Mouse (Mus musculus): ENCODE results near the gene Gm10031.
"Not testable (repeated sequence)": the region's sequence is repeated elsewhere in the genome, so short reads cannot be mapped to it uniquely, and the experiment has no call there.

Gene Gm10031

DNA sequence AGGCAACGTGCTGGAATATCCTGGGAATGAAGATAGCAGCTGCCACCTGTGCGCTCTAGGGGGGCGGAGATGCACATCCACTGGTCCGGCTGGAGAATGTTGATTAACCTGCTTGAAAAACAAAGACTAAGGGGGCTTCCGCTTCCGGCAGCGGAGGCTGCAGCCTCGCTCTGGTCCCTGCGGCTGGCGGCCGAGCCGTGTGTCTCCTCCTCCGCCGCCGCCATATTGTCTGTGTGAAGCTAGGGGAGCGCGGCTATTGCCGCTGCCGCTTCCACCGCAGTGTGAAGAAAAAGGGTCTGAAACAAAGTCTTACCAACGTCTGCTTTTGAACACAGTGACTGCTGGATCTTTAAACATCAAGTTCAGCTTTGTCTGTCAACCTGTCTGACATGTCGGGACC lies at the start of gene Gm10031:
Gene Gm10031 (plus strand): TSS at position 171 of the 400 bp plus-strand sequence.
- DNase-seq (ENCODE audit: low read depth) = not testable (repeated sequence)

DNA sequence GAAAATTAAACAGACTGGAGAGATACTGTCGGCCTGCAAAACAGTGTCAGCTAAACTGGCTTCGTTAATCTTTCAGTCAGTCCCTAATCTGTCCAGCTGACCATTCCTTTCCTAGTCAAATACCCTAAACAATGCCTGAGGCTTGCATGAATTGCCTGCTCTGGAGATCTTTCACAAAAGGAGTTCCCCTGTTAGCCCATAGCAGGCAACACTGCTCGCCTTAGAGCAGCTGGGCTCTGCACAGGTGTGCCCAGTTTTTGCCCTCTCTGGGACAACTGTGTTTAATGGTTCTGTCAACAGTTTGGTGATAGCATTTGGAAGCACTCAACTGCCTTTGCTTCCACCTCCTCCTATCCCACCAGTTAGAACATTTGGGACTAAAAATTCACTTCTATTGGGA lies 49.0 kb upstream of the Gm10031 start:
- DNase-seq (ENCODE audit: low read depth) = no peak

DNA sequence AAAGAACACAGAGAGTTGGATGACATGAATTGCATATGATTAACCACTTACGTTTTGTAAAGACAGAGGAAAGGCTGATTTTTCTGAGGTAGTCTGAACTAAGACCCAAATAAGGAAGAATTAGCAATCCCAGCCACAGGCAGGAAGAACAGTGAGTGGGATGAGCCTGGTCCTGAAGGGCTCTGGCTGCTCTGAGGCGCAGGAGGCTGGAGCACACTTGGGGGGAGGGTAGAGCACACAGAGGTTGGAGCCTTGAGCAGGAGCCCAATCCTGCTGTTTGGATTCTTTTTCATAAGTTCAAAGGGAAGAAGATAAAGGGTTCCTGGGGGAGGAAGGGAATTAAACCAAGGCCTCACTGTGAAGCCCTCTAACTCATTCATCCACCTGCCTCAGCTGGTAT lies 47.8 kb upstream of the Gm10031 start:
- DNase-seq (ENCODE audit: low read depth) = no peak

DNA sequence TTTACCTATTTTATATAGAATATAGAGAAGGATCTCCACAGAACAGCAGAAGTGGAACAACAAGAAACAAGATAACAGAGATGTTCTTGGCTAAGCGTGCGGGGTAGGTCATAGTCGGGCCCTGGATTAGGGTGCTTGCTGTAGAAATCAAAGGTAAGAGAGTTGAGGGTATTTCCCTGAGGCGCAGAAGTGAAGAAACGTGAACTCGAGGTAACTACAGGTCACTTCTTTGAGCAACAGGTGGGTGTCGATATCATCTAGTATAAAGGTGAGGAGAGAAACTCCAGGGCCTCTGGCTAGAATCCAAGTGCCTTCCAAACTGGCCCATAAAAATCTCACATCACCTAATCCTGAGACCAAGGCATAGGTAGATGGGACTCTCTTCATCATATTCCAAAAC lies 47.3 kb upstream of the Gm10031 start:
- no peak for DNase-seq (ENCODE audit: low read depth)

DNA sequence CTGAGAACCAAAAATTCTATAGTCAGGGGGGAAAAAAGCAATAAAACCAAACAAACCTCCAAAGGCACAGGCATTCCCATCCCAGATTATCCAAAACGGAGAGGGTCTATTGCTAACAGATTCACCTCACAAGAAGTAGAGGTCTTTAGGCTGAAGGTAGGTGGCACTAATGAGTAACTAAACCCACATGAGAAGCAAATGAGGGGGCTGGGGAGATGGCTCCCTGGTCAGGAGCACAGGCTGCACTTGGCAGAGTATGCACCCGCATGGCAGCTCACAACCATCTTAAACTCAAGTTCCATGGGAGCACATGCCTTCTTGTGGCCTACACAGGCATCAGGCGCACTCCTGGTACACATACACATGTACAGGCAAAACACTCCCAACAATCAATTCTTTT lies 42.0 kb upstream of the Gm10031 start:
- no peak for DNase-seq (ENCODE audit: low read depth)

DNA sequence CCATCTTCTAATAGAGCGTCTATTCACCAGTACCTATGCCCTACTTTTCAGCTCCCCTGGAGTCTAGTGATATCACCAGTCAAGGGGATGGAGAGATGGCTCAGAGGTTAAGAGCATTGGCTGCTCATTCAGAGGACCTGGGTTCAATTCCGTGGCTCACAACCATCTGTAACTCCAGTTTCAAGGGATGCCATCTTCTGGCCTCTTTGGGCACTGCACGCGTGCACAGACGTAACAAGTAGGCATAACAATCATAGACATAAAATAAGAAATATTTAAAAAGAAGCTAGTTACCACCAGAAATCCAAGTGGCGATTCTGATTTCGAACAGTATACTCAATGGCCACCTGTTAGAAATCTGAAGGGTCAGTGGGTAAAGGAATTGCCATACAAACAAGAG lies 36.3 kb upstream of the Gm10031 start:
- DNase-seq (ENCODE audit: low read depth) = no peak

DNA sequence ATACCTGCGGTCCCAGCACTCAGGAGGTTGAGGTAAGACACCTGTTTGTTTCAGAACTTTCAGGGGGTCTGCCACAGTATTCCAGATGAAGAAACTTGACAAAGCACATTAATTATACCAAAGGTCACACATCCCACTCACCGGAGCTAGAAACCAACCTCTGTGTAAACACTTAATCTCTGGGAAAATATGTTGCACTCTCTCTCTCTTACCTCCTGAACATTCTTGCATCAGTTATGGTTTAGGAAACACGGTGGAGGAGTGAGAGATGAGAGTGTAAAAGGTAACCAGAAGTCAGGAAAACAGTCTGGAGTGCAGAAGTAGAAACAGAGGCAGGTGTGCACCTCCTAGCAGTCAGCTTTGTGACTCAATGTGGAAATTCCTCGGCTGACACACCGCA lies 35.8 kb upstream of the Gm10031 start:
- no peak for DNase-seq (ENCODE audit: low read depth)

DNA sequence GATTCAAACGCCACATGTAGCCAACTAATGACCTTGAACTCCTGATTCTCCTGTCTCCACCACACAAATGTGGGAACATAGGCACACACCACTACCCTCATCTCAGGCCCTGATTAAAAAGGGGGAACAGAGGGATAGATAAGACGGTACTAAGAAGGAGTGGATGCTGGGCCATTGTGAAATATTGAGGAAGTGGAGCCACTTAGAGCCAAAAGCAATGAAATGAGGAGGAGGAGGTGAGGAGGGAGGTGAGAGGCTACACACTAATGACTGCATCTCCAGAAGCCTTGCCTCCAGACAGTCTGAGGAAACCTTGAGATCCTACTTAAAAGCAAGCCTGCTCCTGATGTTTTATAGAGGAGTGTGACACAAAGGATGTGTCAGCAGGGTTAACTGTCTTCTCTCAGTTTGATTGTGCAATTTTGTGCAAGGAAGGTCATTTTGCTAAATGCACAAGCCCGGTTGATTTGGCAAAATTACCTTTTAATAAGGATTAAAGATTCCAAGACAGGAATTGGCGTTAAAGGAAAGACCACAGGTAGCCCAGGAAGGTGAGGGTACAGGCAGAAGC lies 32.5 kb upstream of the Gm10031 start:
- DNase-seq (ENCODE audit: low read depth) = no peak

DNA sequence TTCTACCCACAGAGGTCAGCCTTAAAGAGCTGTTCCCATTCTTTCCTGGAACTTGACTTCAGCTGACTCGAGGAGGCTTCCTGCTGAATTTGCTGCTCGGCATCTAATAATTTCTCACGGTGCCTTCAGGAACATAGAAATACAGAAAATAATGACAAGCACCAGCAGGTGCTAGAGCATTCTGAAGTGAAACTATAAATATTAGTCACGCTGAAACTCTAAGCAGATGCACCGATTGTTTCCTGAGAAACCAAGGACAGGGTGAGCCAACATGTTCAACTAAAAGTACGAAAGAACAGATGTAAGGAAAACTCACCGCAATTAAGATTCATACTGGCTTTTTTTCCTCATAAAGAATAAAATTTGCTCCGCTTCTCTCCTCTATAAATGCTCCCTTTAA lies 28.8 kb upstream of the Gm10031 start:
- no peak for DNase-seq (ENCODE audit: low read depth)

DNA sequence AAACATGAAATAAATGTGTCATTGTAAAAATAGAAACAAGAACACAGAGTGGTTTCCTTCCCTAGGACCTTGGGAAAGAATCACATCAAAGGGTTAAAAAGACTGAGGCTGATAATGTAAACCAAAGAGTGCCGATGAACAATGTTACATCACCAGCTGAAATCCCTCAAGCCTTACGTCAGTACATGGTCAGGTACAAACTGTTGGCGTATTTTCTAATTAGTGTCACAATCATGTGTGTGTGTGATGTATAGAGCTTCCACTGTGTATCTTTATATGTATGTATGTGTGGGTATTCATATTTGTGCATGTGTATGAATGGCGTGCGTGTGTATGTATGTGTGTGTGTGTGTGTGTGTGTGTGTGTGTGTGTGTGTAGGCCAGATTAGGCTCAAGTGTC lies 26.9 kb upstream of the Gm10031 start:
- DNase-seq (ENCODE audit: low read depth) = no peak

DNA sequence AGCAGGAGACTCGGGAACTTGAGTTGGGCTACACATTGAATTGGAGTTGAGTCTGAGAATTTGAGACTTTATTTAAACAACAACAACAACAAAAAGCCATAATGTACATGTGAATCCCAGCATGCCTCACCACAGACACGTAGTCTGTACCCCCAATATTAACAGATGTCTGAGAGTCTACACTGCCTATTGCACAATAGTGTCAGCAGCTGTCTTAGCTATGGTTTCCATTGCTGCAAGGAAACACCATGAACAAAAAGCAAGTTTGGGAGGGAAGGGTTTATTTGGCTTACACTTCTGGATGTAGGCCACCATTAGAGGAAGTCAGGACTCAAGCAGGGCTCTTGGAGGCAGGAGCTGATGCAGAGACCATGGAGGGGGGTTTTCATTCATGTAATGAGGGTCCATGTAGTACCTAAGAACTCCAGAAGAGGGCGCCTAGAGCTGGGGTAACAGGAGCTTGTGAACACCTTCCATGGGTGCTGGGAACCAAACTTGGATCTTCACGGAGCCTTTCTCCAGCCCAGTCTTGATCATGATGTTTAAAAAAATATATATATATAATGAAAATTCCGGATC lies 18.8 kb upstream of the Gm10031 start:
- DNase-seq (ENCODE audit: low read depth) = no peak

DNA sequence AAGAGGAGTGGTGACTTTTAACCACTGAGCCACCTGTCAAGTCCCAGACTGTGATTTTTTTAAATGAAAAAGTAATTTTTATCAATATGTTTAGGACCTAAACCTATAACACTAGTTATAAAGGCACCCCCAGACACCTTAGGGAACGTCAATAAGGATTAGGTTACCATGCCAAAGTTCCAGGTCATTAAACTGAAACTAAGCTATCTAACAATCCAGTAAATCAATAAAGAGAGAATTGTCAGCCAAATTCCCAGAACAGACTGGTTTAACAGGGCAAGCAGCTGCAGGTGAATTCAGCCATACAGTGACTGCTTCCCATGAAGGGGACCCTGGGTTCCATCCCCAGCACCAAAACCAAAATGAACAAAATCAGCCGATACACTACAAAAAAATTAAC lies 17.9 kb upstream of the Gm10031 start:
- DNase-seq (ENCODE audit: low read depth) = no peak

DNA sequence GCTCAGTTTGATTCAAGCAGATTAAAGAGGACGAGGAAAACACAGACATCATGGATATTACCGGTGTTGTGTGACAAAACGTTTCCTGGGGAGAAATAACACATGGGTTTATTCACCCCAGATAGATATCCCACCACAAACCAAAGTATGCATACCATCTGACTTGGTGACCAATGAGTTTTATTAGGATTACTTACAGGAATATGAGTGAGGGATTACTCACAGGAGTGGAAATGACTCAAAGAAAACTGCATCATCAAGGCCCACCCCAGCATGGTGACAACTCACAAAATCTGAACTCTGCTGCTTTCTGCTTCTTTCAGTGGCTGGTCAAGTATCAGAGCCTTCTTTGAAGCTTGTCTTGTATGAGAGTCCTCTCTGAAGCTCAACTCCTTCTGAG lies 16.1 kb upstream of the Gm10031 start:
- no peak for DNase-seq (ENCODE audit: low read depth)

DNA sequence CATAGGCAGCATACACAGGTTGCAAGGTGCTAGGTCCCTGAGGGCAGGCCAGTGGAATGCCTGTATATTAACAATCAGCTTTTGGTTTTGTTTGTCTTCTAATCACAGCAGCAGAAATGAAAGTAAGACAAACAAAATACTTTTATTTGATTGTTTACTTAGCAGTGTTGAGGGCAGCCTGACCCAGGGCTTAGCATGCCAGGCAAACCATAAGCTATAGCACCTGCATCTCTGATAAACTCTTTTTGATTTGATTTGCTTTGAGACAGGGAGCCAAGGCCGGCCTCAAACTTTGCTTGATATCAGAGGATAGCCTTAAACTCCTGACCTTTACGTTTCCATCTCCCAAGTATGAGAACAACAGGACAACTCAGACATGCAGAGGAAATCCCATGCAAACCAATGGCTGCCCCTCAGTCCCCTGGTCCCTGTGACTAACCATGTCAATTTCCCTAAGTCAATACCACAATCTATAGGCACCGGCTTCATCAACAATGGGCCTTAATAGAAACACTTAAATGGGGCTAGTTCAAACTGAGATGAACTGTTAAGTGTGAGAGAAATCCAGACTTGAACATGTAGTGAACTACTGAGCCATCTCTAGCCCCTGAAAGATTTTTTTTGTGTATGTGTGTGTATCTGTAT lies 3.6 kb upstream of the Gm10031 start:
- no peak for DNase-seq (ENCODE audit: low read depth)

DNA sequence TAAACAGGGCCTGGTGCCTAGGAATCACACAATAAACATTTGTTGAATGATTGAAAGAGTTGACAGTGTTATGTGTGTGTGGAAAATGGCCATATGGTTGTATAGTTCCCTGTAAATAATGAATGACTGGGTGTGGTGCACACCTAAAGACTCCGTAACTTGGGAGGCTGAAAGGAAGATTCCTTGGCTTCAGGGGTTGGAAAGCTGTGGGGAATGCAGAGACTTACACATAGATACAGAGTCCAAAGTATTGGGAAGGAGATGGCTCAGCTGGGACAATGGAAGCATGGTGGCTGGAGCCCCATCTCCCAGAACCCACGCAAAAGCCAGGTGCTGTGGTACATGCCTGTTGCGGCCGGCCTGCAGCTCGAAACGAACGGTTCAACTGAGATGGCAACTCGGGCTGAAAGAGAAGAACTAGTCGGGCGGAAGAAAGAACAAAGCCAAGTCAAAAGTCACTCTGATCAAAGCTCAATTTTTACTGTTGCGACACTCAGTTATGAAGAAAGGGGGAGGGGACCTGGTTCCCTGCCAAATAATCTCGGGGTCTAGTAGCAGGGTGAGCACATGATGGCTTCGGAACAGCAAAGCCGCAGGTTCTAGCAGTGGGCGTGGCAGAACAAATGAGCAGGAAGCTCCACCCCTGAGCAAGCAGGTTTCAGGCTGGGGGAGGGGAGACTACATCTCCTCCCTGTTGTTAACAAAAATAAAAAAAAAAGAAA lies 1.9 kb upstream of the Gm10031 start:
- no peak for DNase-seq (ENCODE audit: low read depth)

DNA sequence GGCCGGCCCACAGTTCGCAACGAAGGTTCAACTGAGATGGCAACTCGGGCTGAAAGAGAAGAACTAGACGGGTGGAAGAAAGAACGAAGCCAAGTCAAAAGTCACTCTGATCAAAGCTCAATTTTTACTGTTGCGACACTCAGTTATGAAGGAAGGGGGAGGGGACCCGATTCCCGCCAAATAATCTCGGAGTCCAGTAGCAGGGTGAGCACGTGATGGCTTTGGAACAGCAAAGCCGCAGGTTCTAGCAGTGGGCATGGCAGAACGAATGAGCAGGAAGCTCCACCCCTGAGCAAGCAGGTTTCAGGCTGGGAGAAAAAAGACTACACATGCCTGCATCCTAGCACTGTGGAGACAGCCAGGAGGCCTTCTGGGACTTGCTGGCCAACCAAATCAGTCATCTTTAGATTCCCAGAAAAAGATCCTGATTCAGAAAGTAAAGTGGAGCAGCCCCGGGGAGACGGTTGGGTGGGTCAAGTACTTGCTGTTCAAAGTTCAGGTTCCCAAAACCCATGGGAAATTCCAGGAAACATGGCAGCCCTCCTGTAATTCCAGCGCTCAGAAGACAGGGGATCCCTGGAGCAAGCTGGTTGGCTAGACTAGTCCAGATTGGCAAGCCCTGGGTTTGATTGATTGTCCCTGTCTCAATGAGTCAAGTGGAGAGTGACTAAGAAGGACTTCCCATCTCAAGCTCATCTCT lies 8.8 kb downstream of the Gm10031 start:
- not testable (repeated sequence) for DNase-seq (ENCODE audit: low read depth)

DNA sequence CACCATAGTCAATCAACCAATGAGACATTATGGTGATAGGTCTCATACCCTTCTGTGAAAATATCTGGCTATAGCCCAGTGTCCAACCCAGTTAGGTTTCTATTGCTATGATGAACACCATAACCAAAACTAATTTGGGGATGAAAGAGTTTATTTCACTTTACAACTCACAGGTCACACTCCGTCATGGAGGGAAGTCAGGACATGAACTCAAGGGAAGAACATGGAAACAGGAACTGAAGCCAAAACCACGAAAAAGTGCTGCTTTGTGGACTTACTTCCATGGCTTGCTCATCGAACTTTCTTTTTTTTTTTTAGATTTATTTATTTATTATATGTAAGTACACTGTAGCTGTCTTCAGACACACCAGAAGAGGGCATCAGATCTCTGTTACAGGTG lies 9.7 kb downstream of the Gm10031 start:
- no peak for DNase-seq (ENCODE audit: low read depth)

DNA sequence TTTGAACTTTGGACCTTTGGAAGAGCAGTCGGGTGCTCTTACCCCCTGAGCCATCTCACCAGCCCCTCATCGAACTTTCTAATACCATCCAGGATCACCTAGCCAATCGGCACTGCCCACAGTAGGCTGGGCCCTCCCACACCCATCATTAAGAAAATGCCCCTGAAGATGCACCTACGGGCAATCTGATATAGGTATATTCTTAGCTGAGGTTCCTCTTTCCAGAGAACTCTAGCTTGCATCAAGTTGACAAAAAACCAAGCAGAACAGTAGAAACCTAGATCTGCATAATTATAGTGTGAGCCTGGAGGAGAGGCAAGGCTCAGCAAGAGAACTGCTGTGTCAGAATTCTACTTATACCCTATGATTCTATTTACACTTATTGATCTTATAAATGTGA lies 10.1 kb downstream of the Gm10031 start:
- DNase-seq (ENCODE audit: low read depth) = no peak

DNA sequence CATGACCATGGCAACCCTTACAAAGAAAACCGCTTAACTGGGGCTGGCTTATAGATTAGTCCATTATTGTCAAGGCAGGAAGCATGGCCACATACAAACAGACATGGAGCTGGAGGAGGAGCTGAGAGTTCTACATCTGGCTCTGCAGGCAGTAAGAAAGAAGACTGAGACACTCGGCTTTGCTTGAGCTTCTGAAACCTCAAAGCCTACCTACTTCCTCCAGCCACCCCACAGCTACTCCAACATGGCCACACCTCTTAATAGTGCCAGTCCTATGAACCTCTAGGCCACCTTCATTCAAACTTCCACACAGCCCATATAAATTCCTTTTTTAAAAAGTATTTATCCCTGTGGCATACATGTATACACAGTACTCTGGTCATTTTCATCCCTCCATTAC lies 13.2 kb downstream of the Gm10031 start:
- DNase-seq (ENCODE audit: low read depth) = no peak

DNA sequence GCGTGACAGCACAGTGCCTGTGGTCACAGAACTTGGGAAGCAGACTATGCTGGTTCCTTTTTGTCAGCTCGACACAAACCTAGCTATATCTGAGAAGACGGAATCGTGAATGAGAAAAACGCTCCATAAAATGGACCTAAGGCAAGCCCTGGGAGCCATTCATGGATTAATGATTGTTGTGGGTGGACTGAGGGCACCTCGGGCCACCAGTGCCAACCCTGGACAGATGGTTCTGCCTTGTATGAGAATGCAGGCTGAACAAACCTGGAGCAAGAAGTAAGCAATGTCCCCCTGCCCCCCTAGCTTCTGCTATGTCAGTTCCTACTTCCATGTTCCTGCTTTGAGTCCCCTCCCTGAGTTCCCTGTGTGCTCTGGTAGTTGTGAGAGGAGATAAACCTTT lies 13.9 kb downstream of the Gm10031 start:
- DNase-seq (ENCODE audit: low read depth) = no peak

DNA sequence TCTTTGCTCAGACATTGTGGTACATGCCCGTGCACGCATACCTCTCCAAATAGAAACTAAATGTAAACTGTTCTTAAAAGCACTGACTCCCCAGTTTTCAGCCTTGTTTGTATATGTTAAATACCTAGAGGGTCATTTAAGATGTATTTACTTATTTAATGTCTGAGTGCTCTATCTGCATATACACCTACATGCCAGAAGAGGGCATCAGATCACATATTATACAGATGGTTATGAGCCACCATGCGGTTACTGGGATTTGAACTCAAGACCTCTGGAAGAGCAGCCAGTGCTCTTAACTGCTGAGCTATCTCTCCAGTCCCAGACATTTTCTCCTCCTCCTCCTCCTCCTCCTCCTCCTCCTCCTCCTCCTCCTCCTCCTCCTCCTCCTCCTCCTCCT lies 14.6 kb downstream of the Gm10031 start:
- no peak for DNase-seq (ENCODE audit: low read depth)

DNA sequence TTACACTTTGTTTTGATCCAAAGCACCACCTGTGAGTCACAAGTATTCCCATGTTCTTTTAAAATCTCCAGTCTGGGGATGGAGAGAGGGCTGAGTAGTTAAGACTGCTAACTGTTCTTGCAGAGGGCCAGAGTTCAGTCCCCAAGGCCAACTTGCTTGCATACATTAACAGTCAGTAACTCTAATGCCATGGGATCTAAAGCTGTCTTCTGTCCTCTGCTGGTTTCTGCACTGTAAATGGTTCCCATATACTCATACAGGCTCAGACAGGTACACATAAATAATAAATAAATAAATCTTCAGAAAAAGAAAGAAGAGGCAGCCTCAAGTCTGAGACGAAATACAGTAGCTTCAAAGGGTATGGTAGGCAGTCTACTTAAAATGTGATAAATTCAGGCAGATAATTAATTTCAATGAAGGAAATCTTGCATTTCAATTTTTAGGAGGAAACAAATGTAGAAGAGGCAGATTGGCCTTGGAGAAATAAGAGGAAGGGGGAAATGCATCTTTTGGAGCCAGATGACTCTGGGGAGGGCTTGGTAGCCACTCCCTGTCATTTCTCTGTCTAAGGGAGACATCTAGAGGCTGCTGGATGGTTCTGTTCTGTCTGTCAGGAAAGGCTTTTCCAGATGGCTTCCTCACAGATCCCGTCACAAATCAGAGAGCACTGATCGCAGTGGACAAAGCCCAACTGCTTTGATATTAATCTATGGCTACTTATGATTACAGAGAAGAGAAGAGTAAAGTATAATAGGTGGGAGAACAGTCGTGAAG lies 16.2 kb downstream of the Gm10031 start:
- no peak for DNase-seq (ENCODE audit: low read depth)
